Mouse (Mus musculus): Measurements from ENCODE around the gene Snrnp48. TPM values are rescaled to one million over a fixed set of nuclear protein-coding genes. Genes with fewer than 3 reads are reported as not detected.
A peak's percentile ranks its signal among the peaks of the same experiment; 100 is the strongest.

Gene Snrnp48
- 16.3 and 18.0 TPM in 2 replicates for polyA plus RNA-seq (2015; fragmentation: Nextera tagmentation; extraction: Ambion mirVana)

- H3K27me3 ChIP-seq: no peaks in the 10 kb centered on the region; the same call in 1 of the 2 replicates
- H3K36me3 ChIP-seq: peaks cover 13% of the 10 kb centered on the region
- under 1% methylated on average over 59 of the region's 59 CpGs for WGBS (ENCODE audit: insufficient replicate concordance)
- peak; percentile 96 for ATAC-seq (ENCODE audit: low read depth)
- H3K9ac ChIP-seq: peak within 1 kb of the TSS; percentile 88
- H3K9me3 ChIP-seq (replicated peaks): no peaks in the 10 kb centered on the region
- peak within 1 kb of the TSS; percentile 76 for H3K4me2 ChIP-seq
- peaks cover 31% of the 10 kb centered on the region for H3K4me1 ChIP-seq (replicated peaks)
- H3K27ac ChIP-seq: peak within 1 kb of the TSS; percentile 81
- peak; percentile 86 for DNase-seq
- H3K4me3 ChIP-seq (replicated peaks): peak within 1 kb of the TSS; percentile 92
Observed at GRCm38 (mm10) chr13:38204702-38205482, at the start of gene Snrnp48. TSS of gene Snrnp48 (plus strand) at chr13:38204938.

GRCm38 (mm10) chr13:38155523-38155922, 49.2 kb upstream of the Snrnp48 start:
- DNase-seq: no peak

GRCm38 (mm10) chr13:38157635-38158034, 47.1 kb upstream of the Snrnp48 start:
- 19% methylated on average over 6 of the region's 6 CpGs for WGBS (ENCODE audit: insufficient replicate concordance)
- no peak overlapping the region for H3K27ac ChIP-seq
- H3K4me3 ChIP-seq (replicated peaks): no peak overlapping the region
- H3K9me3 ChIP-seq (replicated peaks): no peaks in the 10 kb centered on the region
- H3K36me3 ChIP-seq: no peaks in the 10 kb centered on the region
- ATAC-seq (ENCODE audit: low read depth) (no peak), DNase-seq (peak; percentile 6)
- H3K4me1 ChIP-seq (replicated peaks): peaks cover 6% of the 10 kb centered on the region; the same call in 1 of the 2 replicates
- no peak overlapping the region for H3K4me2 ChIP-seq
- H3K27me3 ChIP-seq: peaks cover 21% of the 10 kb centered on the region
- no peak overlapping the region for H3K9ac ChIP-seq

More at GRCm38 (mm10) chr13:38155523-38155922, 49.2 kb upstream of the Snrnp48 start:
- Histone ChIP-seq H3K27ac (no peak overlapping the region), H3K9ac (no peak overlapping the region), H3K4me2 (no peak overlapping the region), H3K4me1 (replicated peaks) (peaks cover 21% of the 10 kb centered on the region; the same call in 1 of the 2 replicates), H3K36me3 (no peaks in the 10 kb centered on the region), H3K4me3 (replicated peaks) (no peak overlapping the region), H3K27me3 (peaks cover 42% of the 10 kb centered on the region), H3K9me3 (replicated peaks) (no peaks in the 10 kb centered on the region)
- 19% methylated on average over 2 of the region's 2 CpGs for WGBS (ENCODE audit: insufficient replicate concordance)
- ATAC-seq (ENCODE audit: low read depth): no peak

- peaks cover 2% of the 10 kb centered on the region; the same call in 1 of the 2 replicates for H3K27me3 ChIP-seq
- no peak overlapping the region for H3K4me3 ChIP-seq (replicated peaks)
- DNase-seq: no peak
- 0 out of 2 replicates have a peak, but pooled peaks cover 3% of the 10 kb centered on the region for H3K4me1 ChIP-seq (replicated peaks)
- H3K9me3 ChIP-seq (replicated peaks): no peaks in the 10 kb centered on the region
- 69% methylated on average over 2 of the region's 2 CpGs for WGBS (ENCODE audit: insufficient replicate concordance)
- no peaks in the 10 kb centered on the region for H3K36me3 ChIP-seq
- H3K4me2 ChIP-seq: no peak overlapping the region
- no peak for ATAC-seq (ENCODE audit: low read depth)
- H3K27ac ChIP-seq: no peak overlapping the region
- no peak overlapping the region for H3K9ac ChIP-seq
Observed at GRCm38 (mm10) chr13:38162002-38162401, 42.7 kb upstream of the Snrnp48 start.

GRCm38 (mm10) chr13:38162668-38163067, 42.1 kb upstream of the Snrnp48 start:
- H3K36me3 ChIP-seq: no peaks in the 10 kb centered on the region
- no peak overlapping the region for H3K9ac ChIP-seq
- 55% methylated on average over 11 of the region's 11 CpGs for WGBS (ENCODE audit: insufficient replicate concordance)
- DNase-seq (no peak), ATAC-seq (ENCODE audit: low read depth) (no peak)
- H3K9me3 ChIP-seq (replicated peaks): no peaks in the 10 kb centered on the region
- peaks cover 2% of the 10 kb centered on the region; the same call in 1 of the 2 replicates for H3K27me3 ChIP-seq
- H3K27ac ChIP-seq: no peak overlapping the region
- no peak overlapping the region for H3K4me3 ChIP-seq (replicated peaks)
- 0 out of 2 replicates have a peak, but pooled peaks cover 2% of the 10 kb centered on the region for H3K4me1 ChIP-seq (replicated peaks)
- no peak overlapping the region for H3K4me2 ChIP-seq

GRCm38 (mm10) chr13:38164932-38165331, 39.8 kb upstream of the Snrnp48 start:
- no peak overlapping the region for H3K9ac ChIP-seq
- no peak for ATAC-seq (ENCODE audit: low read depth)
- H3K9me3 ChIP-seq (replicated peaks): no peaks in the 10 kb centered on the region
- H3K27ac ChIP-seq: no peak overlapping the region
- no peak for DNase-seq
- H3K27me3 ChIP-seq: no peaks in the 10 kb centered on the region
- H3K4me2 ChIP-seq: no peak overlapping the region
- H3K36me3 ChIP-seq: no peaks in the 10 kb centered on the region
- H3K4me1 ChIP-seq (replicated peaks): no peaks in the 10 kb centered on the region
- no peak overlapping the region for H3K4me3 ChIP-seq (replicated peaks)
- WGBS (ENCODE audit: insufficient replicate concordance): 79% methylated on average over 11 of the region's 11 CpGs

- H3K27ac ChIP-seq: no peak overlapping the region
- H3K9ac ChIP-seq: no peak overlapping the region
- no peaks in the 10 kb centered on the region for H3K9me3 ChIP-seq (replicated peaks)
- WGBS (ENCODE audit: insufficient replicate concordance): 57% methylated on average over 3 of the region's 3 CpGs
- no peak overlapping the region for H3K4me3 ChIP-seq (replicated peaks)
- no peak for DNase-seq
- H3K27me3 ChIP-seq: no peaks in the 10 kb centered on the region
- no peaks in the 10 kb centered on the region for H3K36me3 ChIP-seq
- peaks cover 5% of the 10 kb centered on the region; the same call in 1 of the 2 replicates for H3K4me1 ChIP-seq (replicated peaks)
- ATAC-seq (ENCODE audit: low read depth): no peak
- H3K4me2 ChIP-seq: no peak overlapping the region
Observed at GRCm38 (mm10) chr13:38167056-38167455, 37.7 kb upstream of the Snrnp48 start.

- Histone ChIP-seq H3K27me3 (no peaks in the 10 kb centered on the region), H3K27ac (no peak overlapping the region), H3K36me3 (no peaks in the 10 kb centered on the region), H3K4me1 (replicated peaks) (peaks cover 5% of the 10 kb centered on the region; the same call in 1 of the 2 replicates), H3K4me3 (replicated peaks) (no peak overlapping the region), H3K4me2 (no peak overlapping the region), H3K9me3 (replicated peaks) (no peaks in the 10 kb centered on the region), H3K9ac (no peak overlapping the region)
- ATAC-seq (ENCODE audit: low read depth) (no peak), DNase-seq (no peak)
- 34% methylated on average over 4 of the region's 4 CpGs for WGBS (ENCODE audit: insufficient replicate concordance)
Observed at GRCm38 (mm10) chr13:38170707-38171144, 34.0 kb upstream of the Snrnp48 start.

GRCm38 (mm10) chr13:38193406-38193805, 11.3 kb upstream of the Snrnp48 start:
- no peak overlapping the region for H3K4me2 ChIP-seq
- ATAC-seq (ENCODE audit: low read depth): no peak
- no peak overlapping the region for H3K27ac ChIP-seq
- H3K9me3 ChIP-seq (replicated peaks): peaks cover 35% of the 10 kb centered on the region; the same call in 1 of the 2 replicates
- H3K9ac ChIP-seq: no peak overlapping the region
- no peaks in the 10 kb centered on the region for H3K27me3 ChIP-seq
- peaks cover 64% of the 10 kb centered on the region for H3K36me3 ChIP-seq
- H3K4me3 ChIP-seq (replicated peaks): no peak overlapping the region
- DNase-seq: no peak
- no peaks in the 10 kb centered on the region for H3K4me1 ChIP-seq (replicated peaks)
- WGBS (ENCODE audit: insufficient replicate concordance): 73% methylated on average over 10 of the region's 10 CpGs

- Histone ChIP-seq H3K9ac (no peak overlapping the region), H3K27me3 (no peaks in the 10 kb centered on the region; the same call in 1 of the 2 replicates), H3K4me2 (no peak overlapping the region), H3K9me3 (replicated peaks) (peaks cover 9% of the 10 kb centered on the region; the same call in 1 of the 2 replicates), H3K27ac (no peak overlapping the region), H3K36me3 (peaks cover 14% of the 10 kb centered on the region), H3K4me1 (replicated peaks) (peaks cover 15% of the 10 kb centered on the region), H3K4me3 (replicated peaks) (no peak overlapping the region)
- 65% methylated on average over 6 of the region's 6 CpGs for WGBS (ENCODE audit: insufficient replicate concordance)
- DNase-seq: no peak
- no peak for ATAC-seq (ENCODE audit: low read depth)
Observed at GRCm38 (mm10) chr13:38201413-38201812, 3.3 kb upstream of the Snrnp48 start.

- H3K4me1 ChIP-seq (replicated peaks): peaks cover 31% of the 10 kb centered on the region
- peaks cover 10% of the 10 kb centered on the region for H3K36me3 ChIP-seq
- no peaks in the 10 kb centered on the region; the same call in 1 of the 2 replicates for H3K27me3 ChIP-seq
- WGBS (ENCODE audit: insufficient replicate concordance): 43% methylated on average over 4 of the region's 4 CpGs
- DNase-seq (no peak), ATAC-seq (ENCODE audit: low read depth) (no peak)
- H3K4me3 ChIP-seq (replicated peaks): peak overlapping the region; percentile 92
- H3K4me2 ChIP-seq: peak overlapping the region; percentile 76
- no peak overlapping the region for H3K27ac ChIP-seq
- H3K9me3 ChIP-seq (replicated peaks): no peaks in the 10 kb centered on the region
- no peak overlapping the region for H3K9ac ChIP-seq
Observed at GRCm38 (mm10) chr13:38204171-38204570, 567 bp upstream of the Snrnp48 start.

All from liver, embryonic 13.5 days (tissue).